Mouse (Mus musculus) spleen, postnatal 10 days (tissue): ENCODE measurements around the gene Ubap2.

Experiments used
- DNase-seq, 2 experiments: peaks; one replicate each; pipeline ENCODE4 v3.0.0; 2021 to 2022; ENCODE audit warnings: low spot score in 2 of 2

Ubap2 gene

GRCm38 (mm10) chr4:41266350-41266749 is 8.6 kb downstream of the Ubap2 start:
- DNase-seq = no peak

- no peak for DNase-seq
Measured at GRCm38 (mm10) chr4:41260691-41261090, 14.3 kb downstream of the Ubap2 start.

- no peak for DNase-seq
Measured at GRCm38 (mm10) chr4:41259019-41259418, 15.9 kb downstream of the Ubap2 start.

- no peak for DNase-seq
Measured at GRCm38 (mm10) chr4:41257752-41258151, 17.2 kb downstream of the Ubap2 start.

- DNase-seq = no peak
Measured at GRCm38 (mm10) chr4:41255564-41256210, 19.3 kb downstream of the Ubap2 start.

GRCm38 (mm10) chr4:41253756-41254155 is 21.2 kb downstream of the Ubap2 start:
- no peak for DNase-seq

GRCm38 (mm10) chr4:41245408-41245807 is 29.5 kb downstream of the Ubap2 start:
- no peak for DNase-seq

- DNase-seq = no peak
Measured at GRCm38 (mm10) chr4:41240916-41241315, 34.0 kb downstream of the Ubap2 start.

- DNase-seq = no peak
Measured at GRCm38 (mm10) chr4:41235621-41236020, 39.3 kb downstream of the Ubap2 start.

GRCm38 (mm10) chr4:41226351-41226750 is 48.6 kb downstream of the Ubap2 start:
- peak; percentile 34 to 75 for DNase-seq

GRCm38 (mm10) chr4:41225412-41225811 is 49.5 kb downstream of the Ubap2 start:
- no peak for DNase-seq

- DNase-seq = no peak
Measured at GRCm38 (mm10) chr4:41208050-41208449, 66.9 kb downstream of the Ubap2 start.

GRCm38 (mm10) chr4:41205751-41206150 is 69.2 kb downstream of the Ubap2 start:
- no peak for DNase-seq

GRCm38 (mm10) chr4:41202135-41202534 is 72.8 kb downstream of the Ubap2 start:
- DNase-seq = no peak

GRCm38 (mm10) chr4:41196861-41197610 is 77.9 kb downstream of the Ubap2 start:
- no peak for DNase-seq

GRCm38 (mm10) chr4:41195328-41195727 is 79.6 kb downstream of the Ubap2 start:
- no peak for DNase-seq

GRCm38 (mm10) chr4:41192544-41193512 is 82.1 kb downstream of the Ubap2 start:
- DNase-seq = no peak

- DNase-seq = no peak
Measured at GRCm38 (mm10) chr4:41189809-41190208, 85.1 kb downstream of the Ubap2 start.

- DNase-seq = no peak
Measured at GRCm38 (mm10) chr4:41179825-41180725, 94.9 kb downstream of the Ubap2 start.

GRCm38 (mm10) chr4:41174631-41175030 is 100.3 kb downstream of the Ubap2 start:
- no peak for DNase-seq

- DNase-seq = no peak
Measured at GRCm38 (mm10) chr4:41170970-41171369, 104.0 kb downstream of the Ubap2 start.
